Mouse (Mus musculus): ENCODE data around the gene Glyctk.

DNA sequence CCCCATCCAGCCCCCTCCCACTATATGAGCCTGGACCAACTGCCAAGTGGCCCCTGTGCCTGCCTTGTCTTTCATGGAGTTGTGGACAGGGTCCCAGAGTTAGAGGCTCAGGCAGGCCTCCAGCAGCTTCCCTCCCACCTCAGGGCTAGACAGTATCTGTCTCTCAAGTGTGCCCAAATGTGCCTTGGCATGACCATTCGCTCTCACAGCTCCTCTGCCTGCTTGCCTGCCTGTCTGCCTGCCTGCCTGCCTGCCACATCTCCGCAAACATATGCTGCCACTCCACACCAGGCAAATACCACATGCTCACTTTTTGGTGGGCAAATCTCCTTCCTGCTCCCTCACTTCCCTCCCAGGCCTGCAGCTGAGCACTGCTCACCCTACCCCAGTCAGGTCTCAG lies 12.4 kb downstream of the Glyctk start:
- no peak for TF ChIP-seq POLR2A (IDR thresholded peaks at IDR 0.05; ENCODE audit: borderline replicate concordance, low read depth, low read length)
- TF ChIP-seq CTCF (IDR thresholded peaks at IDR 0.05; ENCODE audit: low read depth, low read length): no peak
